Mouse (Mus musculus): ENCODE results near the gene Ugt2a1.
"Not testable (repeated sequence)": the region's sequence is repeated elsewhere in the genome, so short reads cannot be mapped to it uniquely, and the experiment has no call there.

GRCm38 (mm10) chr5:87486706-87487105 is 4.0 kb downstream of the Ugt2a1 start, which contains the start of gene Gm43638:
- TF ChIP-seq POLR2A (IDR thresholded peaks at IDR 0.05; ENCODE audit: low read depth, low read length); CTCF (conservative IDR thresholded peaks at IDR 0.05 in 1 of 2, IDR thresholded peaks at IDR 0.05 in 1 of 2; ENCODE audit: low read depth in 2 of 2, low read length in 2 of 2); RAD21 (IDR thresholded peaks at IDR 0.05; ENCODE audit: low read depth, low read length); NRF1 (IDR thresholded peaks at IDR 0.05; ENCODE audit: low read depth, low read length); EP300 (IDR thresholded peaks at IDR 0.05; ENCODE audit: low read length): not testable (repeated sequence)

All from CH12.LX (cell line).